Mouse (Mus musculus) lung, postnatal 4 days (tissue): ENCODE data around the gene Pde2a.
"Not testable (repeated sequence)": the region's sequence is repeated elsewhere in the genome, so short reads cannot be mapped to it uniquely, and the experiment has no call there.

Experiments used
- DNase-seq, 2 experiments: peaks; one replicate each; pipeline ENCODE4 v3.0.0; 2021

Pde2a gene

GRCm38 (mm10) chr7:101523205-101523604 lies 101.7 kb downstream of the Pde2a start:
- no peak for DNase-seq

GRCm38 (mm10) chr7:101526484-101526883 lies 105.0 kb downstream of the Pde2a start:
- DNase-seq: no peak

- no peak for DNase-seq
Observed at GRCm38 (mm10) chr7:101534428-101534827, 112.9 kb downstream of the Pde2a start.

- DNase-seq: no peak
Observed at GRCm38 (mm10) chr7:101535102-101535501, 113.6 kb downstream of the Pde2a start.

- DNase-seq: no peak
Observed at GRCm38 (mm10) chr7:101535517-101535916, 114.0 kb downstream of the Pde2a start.

GRCm38 (mm10) chr7:101537541-101537940 lies 116.0 kb downstream of the Pde2a start:
- DNase-seq: peak in 1 of 2 experiments; percentile 14

- peak in 1 of 2 experiments; percentile 29 for DNase-seq
Observed at GRCm38 (mm10) chr7:101538141-101538933, 116.8 kb downstream of the Pde2a start.

GRCm38 (mm10) chr7:101539774-101540173 lies 118.3 kb downstream of the Pde2a start:
- DNase-seq: no peak

GRCm38 (mm10) chr7:101540684-101541083 lies 119.2 kb downstream of the Pde2a start:
- no peak for DNase-seq

- DNase-seq: peak; percentile 52 to 66
Observed at GRCm38 (mm10) chr7:101541132-101541531, 119.6 kb downstream of the Pde2a start.

GRCm38 (mm10) chr7:101541734-101542133 lies 120.2 kb downstream of the Pde2a start:
- DNase-seq: no peak

- no peak for DNase-seq
Observed at GRCm38 (mm10) chr7:101547651-101548050, 126.2 kb downstream of the Pde2a start.

GRCm38 (mm10) chr7:101549266-101549665 lies 127.8 kb downstream of the Pde2a start:
- DNase-seq: no peak

- DNase-seq: no peak
Observed at GRCm38 (mm10) chr7:101550686-101551485, 129.4 kb downstream of the Pde2a start.

GRCm38 (mm10) chr7:101551530-101551929 lies 130.0 kb downstream of the Pde2a start:
- no peak for DNase-seq

- not testable (repeated sequence) for DNase-seq
Observed at GRCm38 (mm10) chr7:101555473-101555872, 134.0 kb downstream of the Pde2a start.

GRCm38 (mm10) chr7:101557391-101557790 lies 135.9 kb downstream of the Pde2a start:
- no peak for DNase-seq

- DNase-seq: not testable (repeated sequence)
Observed at GRCm38 (mm10) chr7:101559393-101559792, 137.9 kb downstream of the Pde2a start.
